Mouse (Mus musculus): ENCODE results near the gene Ccz1. TPM values are rescaled to one million over a fixed set of nuclear protein-coding genes. Genes with fewer than 3 reads are reported as not detected.

Ccz1 gene
- polyA plus RNA-seq, 1 experiment = 41.2 TPM

DNA sequence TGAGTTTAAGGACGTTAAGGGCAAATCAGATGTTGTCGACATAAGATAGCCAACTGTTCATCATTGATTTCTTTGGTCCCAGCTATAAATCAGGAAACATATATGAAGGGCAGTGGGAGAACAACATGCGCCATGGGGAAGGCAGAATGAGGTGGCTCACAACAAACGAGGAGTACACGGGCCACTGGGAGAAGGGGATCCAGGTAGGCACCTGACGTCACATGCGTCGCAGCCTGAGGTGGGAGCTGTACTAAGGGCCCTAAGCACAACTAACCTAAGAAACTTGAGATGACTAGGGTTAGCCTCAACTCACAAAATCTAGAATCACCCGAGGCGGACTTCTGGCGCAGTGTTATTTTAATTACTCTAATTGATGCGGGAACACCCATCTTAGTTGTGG, 66.3 kb downstream of the Ccz1 start:
- no peak for DNase-seq (ENCODE audit: extremely low spot score in 1 of 2, low spot score in 1 of 2)

GRCm38 (mm10) chr5:143943231-143944125, 71.2 kb downstream of the Ccz1 start:
- peak; percentile 89 to 91 for DNase-seq (ENCODE audit: extremely low spot score in 1 of 2, low spot score in 1 of 2)

GRCm38 (mm10) chr5:143941588-143941987, 73.1 kb downstream of the Ccz1 start:
- peak in 1 of 2 experiments; percentile 15 for DNase-seq (ENCODE audit: extremely low spot score in 1 of 2, low spot score in 1 of 2)

Other genes with a start within 250 kb of the Ccz1 start
- gene Eif2ak1, start 197.1 kb downstream of the Ccz1 start, polyA plus RNA-seq (2012; rRNA removed) = 32.2 and 33.1 TPM in 2 replicates
- 0.38 TPM in 2 replicates for gene Ankrd61, start 117.2 kb downstream of the Ccz1 start, polyA plus RNA-seq (2012; rRNA removed)
- gene Aimp2, start 105.0 kb downstream of the Ccz1 start, polyA plus RNA-seq (2012; rRNA removed) = 52.4 and 55.7 TPM in 2 replicates
- gene Pms2, start 104.9 kb downstream of the Ccz1 start, polyA plus RNA-seq (2012; rRNA removed) = 15.7 and 18.0 TPM in 2 replicates
- gene Gm42421, start 86.7 kb downstream of the Ccz1 start, polyA plus RNA-seq (2012; rRNA removed) = 2.6 and 2.9 TPM in 2 replicates
- gene Rsph10b, start 81.8 kb downstream of the Ccz1 start, polyA plus RNA-seq (2012; rRNA removed) = 12.7 and 14.3 TPM in 2 replicates
- 1.1 and 1.8 TPM in 2 replicates for gene Ocm, start 11.8 kb upstream of the Ccz1 start, polyA plus RNA-seq (2012; rRNA removed)
- gene Lmtk2, start 85.6 kb upstream of the Ccz1 start, polyA plus RNA-seq (2012; rRNA removed) = 57.8 and 60.6 TPM in 2 replicates
- gene Bhlha15, start 175.4 kb upstream of the Ccz1 start, polyA plus RNA-seq (2012; rRNA removed) = 0.04 and 0.11 TPM in 2 replicates
- 69.5 and 71.7 TPM in 2 replicates for gene Tecpr1, start 208.7 kb upstream of the Ccz1 start, polyA plus RNA-seq (2012; rRNA removed)
- gene Bri3, start 229.6 kb upstream of the Ccz1 start, polyA plus RNA-seq (2012; rRNA removed) = 89.6 and 105 TPM in 2 replicates

Measured in frontal cortex, adult 2 months (tissue).